Mouse (Mus musculus): ENCODE measurements around the gene Ammecr1.
A peak's percentile ranks its signal among the peaks of the same experiment; 100 is the strongest.

The Ammecr1 gene

DNA sequence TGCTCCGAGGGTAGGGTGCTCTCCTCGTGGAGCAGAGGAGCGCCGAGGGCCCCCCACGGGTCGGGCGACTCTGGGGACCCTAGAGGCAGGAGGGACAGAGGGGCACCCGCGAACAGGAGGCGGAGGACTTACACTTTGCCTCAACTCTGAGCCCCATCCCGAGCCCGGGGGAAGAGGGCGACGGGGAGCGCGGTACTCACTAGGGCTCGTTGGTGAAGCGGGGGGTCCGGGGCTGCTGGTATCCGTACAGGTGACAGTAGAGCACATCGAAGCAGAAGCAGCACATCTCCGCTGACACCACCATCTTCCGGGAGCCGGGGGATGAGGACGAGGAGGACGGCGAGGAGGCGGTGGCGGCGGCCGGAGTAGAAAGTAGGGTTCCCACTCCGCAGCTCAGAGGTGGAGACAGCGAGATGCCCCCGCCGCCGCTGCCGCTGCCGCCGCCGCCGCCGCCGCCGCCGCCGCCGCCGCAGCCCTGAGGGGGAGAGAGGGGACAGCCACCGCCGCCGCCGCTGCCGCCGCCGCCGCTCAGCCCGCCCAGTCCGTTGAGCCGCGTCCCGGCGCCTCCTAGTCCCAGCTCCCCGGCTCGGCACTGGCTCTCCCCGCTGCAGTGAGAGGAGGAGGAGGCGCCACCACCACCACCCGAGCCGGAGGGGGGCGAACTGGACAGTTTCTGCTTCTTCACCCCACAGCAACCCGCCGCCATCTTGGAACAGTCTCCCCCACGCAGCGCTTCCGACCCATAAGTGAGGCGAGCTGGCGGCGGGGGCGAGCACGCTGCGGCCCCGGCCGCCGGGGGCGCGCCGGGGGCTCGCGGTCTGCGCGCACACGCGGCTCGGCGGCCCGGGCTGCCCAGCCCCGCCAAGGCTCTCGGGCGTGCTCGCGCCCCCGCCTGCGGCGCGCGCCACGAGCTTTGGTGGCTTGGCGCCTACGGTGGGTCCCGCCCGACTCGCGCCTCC lies at the start of gene Ammecr1:
Ammecr1 (minus strand) TSS at position 721 of the 959 bp plus-strand sequence.
- peak; percentile 82 for DNase-seq (ENCODE audit: low read depth)

DNA sequence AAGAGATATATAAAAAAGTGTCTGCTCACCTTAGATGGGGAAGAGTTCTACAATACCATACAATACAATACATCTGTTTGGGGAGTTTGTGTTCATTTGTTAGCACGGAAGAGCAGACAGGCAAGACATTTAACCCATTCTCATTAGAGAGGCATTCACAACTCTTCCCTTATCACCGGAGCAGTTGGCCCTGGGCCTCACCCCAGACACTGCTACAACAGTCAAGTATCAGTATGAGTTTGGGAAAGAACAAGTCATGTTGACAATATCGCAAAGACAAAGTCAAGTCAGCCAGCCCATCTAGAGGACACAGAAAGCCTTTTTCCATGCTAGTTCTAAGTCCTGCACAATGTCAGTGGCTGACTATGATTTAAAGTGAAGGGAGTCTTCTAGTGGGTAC lies 47.6 kb upstream of the Ammecr1 start:
- no peak for DNase-seq (ENCODE audit: low read depth)

DNA sequence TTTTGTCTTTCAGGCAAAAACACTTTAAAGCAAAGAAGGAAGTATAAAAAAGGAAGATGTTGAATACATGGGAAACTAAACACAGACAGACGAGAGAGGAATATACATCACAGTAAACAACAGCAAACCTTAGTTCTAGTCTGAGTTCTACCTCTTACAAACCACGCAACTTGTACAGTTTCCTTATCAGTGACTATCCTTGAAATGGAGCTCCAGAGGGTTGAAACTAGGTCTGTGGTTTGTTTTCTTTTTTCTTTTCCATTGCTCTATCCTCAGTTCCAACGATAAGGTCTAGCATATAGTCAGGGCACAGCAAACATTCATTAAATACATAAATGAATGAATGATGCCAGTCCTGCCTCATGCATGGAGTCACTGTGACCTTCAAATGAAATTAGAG lies 45.8 kb upstream of the Ammecr1 start:
- no peak for DNase-seq (ENCODE audit: low read depth)

DNA sequence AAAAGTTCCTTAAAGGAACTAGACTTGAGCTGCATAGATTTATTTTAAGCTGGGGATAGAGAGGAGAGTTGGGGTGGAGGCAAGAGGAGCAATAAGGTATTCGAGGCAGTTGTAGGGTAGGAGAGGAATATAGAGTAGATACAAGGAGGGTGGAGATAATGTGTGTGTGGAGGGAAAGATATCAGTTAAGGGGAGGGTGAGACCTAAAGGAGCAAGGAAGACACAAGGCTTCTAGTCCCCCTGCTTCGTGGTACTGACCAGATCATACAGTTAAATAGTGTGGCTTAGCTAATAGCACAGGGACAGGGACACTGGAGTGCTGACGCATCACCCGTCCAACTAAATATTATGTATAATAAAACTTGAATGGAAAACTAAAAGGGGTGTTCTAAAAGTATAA lies 45.3 kb upstream of the Ammecr1 start:
- no peak for DNase-seq (ENCODE audit: low read depth)

DNA sequence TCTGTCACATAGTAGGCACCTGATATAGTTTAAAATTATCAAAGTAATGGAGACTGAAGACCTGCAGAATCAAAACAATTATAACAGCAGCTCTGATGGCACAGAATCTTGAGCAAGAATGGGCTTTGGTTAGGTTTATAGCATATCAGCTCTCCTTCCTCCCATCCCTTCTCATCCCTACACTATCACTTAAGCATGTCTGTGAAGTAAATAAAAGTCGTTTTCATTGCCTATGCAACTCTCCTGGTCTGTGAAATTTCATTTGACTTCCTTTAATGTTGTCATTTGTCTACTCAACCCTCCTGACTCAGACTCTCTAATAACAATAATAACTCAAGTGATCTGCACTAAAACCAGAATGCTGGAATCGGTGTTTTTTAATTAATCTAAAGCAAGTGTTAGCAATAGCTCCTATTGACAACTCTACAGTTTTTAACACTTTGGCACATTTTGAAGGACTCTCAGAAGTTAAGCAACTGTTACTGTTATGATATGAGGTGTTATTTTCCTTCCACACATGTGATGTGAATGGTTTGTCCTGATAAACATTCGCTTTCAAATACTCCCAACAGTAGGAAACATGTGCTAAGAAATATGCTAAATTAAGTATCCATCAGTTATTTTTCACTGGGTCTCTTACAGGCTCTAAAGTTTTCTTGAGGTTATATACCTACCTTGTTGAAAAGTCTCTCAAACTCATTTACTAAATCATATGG lies 37.8 kb upstream of the Ammecr1 start:
- DNase-seq (ENCODE audit: low read depth): no peak

DNA sequence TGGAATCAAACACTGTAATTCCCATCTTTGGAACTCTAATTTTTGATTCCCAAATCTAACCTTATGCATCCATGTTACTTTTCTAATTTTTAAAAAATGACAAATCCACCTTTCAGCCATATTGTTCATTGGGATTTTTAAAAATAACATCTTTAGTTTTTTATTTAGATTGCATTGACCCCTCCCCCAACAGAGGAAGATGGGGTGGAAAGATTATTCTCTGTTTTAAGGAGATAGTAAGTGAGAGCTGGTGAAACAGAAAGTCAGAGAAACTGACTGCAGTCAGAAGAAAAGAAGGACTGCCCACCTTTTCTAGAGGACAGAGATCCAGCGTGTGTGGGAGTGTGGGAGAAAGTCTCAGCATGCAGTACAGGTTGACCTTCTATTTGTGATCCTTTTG lies 30.7 kb upstream of the Ammecr1 start:
- DNase-seq (ENCODE audit: low read depth): no peak

DNA sequence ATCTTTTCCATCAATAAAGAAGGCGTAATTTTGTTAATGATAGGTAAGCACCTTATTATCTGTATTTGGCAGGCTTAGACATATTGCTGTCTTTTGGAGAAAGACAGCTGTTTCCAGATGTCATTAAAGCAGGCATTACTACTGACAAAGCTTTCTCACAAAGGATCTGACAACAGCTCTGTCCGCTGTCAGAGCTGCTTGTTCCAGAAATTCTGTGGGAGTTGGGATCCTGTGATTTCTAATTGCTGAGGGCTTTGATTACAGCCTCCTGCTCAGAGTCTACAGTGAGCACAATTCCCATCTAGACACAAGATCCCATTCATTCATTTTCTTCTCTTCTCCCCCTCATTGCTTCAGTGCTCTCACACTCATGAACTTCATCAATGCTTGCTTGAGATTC lies 28.0 kb upstream of the Ammecr1 start:
- DNase-seq (ENCODE audit: low read depth): no peak

DNA sequence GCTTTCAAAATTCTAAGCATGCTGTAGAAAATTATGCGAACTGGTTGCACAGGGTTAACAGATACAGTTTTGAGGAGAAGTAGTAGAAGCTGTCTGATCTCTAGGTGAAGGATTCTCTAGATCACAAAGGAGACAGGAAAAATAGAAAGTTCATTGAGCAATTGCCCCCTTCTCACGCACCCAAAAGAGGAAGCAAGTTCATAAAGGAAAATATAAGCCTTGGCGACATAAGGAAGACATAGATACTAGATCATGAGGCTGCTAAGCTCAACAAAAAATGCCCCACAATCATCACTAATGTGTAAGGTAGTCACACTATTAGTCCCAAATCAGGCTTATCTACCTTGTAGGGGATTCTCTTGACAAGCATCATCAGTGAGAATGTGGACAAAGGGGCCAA lies 17.6 kb upstream of the Ammecr1 start:
- DNase-seq (ENCODE audit: low read depth): no peak

DNA sequence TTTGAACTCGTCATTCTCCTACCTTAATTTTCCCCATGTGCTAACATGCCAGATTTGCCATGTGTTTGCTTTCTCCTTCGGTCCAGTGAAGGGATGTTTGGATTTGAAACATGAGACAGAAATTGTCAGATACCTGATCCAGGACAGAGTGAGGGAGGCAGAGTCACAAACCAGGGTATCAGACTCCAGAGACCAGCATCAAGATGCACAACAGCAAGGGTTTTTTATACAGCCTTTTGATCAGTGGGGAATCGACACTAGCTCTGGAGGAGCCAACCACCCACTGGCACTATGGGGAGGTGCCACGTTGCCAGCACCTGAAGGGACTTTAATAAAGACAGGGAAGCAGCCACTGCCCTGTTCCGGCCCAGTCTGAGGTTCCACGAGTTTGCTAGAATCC lies 17.1 kb upstream of the Ammecr1 start:
- no peak for DNase-seq (ENCODE audit: low read depth)

DNA sequence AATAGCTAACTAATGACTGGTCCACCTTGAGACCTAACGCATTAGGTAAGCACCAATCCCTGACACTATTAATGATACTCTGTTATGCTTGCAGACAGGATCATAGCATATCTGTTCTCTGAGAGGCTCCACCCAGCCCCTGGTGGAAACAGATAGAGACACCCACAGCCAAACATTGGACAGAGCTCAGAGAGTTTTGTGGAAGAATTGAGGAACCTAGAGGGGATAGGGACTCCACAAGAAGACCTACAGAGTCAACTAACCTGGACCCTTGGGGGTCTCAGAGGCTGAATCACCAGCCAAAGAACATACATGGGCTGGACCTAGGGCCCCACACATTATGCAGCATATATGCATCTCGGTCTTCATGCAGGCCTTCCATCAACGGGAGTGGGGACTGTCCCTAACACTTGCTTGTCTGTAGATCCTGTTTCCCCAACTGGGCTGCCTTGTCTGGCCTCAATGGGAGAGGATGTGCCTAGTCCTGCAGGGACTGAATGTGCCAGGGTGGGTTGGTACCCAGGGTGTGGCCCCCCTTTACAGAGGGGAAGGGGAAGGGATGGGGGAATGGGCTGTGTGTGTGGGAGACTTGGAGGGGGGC lies 15.1 kb upstream of the Ammecr1 start:
- no peak for DNase-seq (ENCODE audit: low read depth)

DNA sequence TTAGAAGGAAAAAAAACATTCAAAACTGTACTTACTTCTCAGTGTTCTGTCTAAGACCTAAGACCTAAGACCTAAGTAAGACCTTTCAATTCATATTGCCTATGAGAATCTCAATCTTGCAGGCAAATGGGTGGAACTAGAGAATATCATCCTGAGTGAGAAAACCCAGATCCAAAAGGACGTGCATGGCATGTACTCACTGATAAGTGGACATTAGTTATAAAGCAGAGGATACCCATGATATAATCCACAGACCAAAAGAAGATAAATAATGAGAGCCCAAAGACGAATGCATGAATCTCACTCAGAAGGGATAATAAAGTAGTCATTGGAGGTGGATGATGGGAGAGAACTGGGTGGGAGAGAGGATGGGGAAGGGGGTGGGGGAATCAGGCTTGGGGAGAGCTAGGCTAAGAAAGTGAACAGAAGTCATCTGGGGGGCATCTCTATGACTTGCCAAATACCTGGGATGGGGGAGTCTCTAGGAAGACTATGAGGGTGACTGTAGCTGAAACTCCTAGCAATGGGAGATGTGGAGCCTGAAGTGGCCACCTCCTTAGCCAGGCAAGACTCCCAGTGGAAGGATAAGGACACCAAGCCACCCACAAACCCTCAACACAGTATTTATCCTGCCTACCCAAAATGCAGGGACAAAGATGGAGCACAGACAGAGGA lies 14.5 kb upstream of the Ammecr1 start:
- no peak for DNase-seq (ENCODE audit: low read depth)

DNA sequence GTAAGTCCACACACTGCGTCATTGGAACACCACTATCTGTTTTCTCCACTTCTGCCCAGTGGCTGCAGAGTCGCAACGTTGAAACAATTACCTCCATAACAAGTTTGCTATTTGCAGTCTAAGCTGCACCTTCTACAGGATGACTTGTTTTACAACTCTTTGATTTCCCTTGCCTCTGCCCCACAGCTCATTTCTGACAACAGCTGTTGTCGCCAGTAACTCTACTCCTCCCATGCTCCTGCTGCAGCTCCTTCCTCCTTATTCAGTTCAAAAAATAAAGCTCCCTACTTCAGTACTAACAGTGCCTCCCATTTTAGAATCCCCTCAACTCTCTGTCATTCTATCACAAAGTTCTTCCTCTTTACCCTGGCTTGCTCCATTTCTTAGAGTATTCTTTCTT lies 12.7 kb upstream of the Ammecr1 start:
- DNase-seq (ENCODE audit: low read depth): no peak

DNA sequence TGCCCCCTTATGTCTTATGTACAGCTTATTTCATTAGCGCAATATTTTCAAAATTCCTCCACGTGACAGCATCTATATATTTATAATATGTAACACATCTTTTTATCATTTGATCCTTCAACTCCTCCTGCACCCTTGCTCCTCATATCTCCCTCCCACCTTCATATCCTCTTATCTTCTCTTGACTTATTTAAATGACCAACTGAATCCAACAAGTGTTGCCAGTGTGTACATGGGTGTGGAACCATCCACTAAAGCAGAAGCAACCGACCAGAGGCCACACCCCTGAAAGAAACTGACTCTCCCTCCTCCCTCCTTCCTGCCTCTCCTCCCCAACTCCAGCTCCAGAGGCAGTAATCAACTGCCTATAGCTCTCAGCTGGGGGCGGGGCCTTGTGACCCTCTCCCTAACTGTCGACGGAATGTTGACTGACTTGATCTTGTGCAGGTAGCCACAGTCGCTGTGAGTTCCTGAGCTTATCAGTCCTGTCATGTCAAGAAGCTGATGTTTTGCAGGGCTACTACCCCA lies 6.0 kb upstream of the Ammecr1 start:
- no peak for DNase-seq (ENCODE audit: low read depth)

DNA sequence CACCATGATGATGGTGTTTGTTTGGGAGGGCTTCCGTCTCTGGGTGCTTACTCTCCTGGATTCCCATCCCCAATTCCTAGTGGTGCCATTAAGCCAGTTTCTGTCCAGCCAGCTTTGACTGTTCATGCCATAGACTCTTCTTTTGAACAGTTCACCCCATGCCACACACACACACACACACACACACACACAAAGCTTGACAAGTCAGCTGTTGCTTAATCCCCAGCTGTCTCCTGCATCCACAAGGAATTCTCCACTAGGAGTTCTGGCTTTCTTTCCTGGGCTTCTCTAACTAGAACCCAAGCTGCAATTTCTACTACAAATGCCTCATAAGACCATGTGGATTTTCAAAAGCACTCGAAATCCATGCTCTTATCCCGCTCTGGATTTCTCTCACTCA lies 5.2 kb upstream of the Ammecr1 start:
- DNase-seq (ENCODE audit: low read depth): no peak

DNA sequence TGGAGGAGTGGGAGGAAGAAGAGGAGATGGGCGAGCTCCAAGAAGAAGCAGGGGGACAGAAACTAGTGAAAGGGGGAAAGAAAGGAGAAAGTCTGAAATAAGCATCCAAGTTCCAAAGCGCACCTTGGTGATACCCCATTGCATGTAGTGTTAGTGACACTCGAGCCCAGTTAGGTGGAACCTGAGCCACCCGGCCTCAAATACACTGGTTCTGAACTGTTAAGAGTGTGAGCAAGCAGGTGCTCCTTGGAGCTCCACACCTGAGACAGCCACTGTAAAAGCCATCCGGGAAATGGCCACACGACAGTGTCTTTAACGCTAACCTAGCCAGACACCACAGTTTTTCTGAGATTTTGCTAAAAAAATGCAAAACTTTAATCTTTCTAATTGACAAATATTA lies 539 bp upstream of the Ammecr1 start:
- no peak for DNase-seq (ENCODE audit: low read depth)

DNA sequence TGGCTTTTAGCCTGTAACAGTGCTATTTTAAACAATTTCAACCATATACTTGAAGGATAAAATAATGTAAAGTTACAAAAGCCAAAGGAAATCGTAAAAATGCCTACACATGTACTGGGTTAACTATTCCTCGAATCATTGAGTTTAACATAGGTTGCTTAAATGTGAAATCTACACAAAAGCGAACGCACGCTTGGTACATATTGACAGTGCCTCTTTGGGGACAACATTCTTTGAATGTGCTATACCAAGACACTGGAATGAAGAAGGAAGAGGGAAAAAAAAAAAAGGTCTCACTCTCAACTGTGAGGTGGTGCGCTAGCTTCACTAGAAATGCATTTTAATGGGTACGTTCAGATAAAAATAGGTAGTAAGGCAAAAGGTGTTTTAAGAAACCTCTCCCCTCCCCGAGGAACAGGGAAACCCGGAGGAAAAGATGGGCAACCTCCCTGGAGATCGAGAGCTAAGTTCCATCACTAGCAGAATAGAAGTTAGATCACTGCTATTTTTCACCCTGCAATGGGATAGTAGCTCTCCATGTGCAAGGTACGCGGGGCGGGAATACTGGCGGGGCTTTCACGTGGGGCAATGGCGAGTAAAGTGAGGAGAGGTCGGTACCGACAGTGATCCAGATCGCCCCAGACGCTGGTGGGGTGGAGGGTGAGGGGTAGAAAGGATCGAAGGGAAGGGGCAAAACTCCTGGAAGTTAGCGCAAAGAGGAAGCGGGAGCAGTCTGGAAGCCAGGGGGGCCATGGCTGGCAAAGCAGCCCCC lies 1.1 kb downstream of the Ammecr1 start:
- peak; percentile 16 for DNase-seq (ENCODE audit: low read depth)

DNA sequence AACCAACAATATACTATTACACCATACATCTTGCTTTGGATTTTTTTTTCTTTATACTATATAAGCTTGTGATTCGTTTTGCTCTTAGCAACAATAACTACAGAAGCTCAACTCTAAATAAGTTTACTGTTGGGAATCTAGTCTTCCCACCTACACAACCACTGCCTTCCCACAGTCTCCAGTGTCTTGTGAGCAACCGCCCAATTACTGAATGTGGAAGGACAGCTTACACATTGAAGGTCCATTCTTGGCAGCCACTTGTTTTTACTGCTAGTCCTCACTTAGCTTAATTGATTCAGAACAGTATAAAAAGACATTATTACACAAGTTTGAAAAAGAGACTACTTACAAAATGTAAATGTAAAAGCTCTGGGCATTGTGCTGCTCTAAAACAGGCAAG lies 6.1 kb downstream of the Ammecr1 start:
- no peak for DNase-seq (ENCODE audit: low read depth)

DNA sequence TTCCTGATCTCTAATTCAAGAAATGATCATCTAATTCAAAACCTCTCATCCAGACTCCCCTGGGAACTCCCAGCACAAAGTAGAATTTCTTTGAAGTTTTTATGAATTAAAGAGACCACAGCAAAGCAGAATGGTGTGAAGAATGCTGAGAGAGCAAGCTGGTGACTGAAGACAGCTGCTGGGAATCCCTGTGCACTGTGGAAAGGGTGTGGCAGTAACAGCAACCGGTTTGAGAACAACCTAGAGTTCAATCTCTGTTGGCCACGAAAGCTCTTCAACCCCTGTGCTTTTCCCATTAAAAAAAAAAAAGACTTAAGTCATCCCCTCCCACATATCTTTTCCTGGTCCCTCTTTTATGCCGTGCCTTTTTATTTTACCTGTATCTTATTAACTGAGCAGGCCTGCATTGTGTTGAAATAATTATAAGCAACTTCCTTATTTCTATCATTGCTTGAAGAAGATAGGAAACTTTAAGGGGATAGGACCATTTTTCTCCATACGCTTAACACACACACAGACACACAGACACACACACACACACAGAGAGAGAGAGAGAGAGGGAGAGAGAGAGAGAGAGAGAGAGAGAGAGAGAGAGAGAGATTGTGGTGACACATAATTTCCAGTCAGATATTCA lies 6.7 kb downstream of the Ammecr1 start:
- no peak for DNase-seq (ENCODE audit: low read depth)

DNA sequence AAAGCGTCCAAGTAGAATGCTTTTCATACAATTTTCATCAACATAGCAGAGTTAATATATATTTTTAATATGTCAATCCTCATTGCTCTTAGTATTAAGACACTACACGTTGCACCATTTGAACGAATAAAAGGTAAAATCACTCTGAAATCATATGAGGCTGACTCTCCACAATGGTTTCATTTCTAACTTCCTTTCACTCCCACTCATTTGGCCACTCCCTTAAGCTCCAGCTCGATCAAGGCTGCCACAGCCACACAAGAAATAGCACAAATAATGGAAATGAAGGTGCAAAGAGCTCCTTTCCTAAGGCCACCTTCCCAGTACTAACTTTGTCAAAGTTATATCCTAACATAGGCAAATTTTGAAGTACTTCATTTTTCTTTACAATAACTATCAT lies 38.1 kb downstream of the Ammecr1 start:
- peak; percentile 21 for DNase-seq (ENCODE audit: low read depth)

DNA sequence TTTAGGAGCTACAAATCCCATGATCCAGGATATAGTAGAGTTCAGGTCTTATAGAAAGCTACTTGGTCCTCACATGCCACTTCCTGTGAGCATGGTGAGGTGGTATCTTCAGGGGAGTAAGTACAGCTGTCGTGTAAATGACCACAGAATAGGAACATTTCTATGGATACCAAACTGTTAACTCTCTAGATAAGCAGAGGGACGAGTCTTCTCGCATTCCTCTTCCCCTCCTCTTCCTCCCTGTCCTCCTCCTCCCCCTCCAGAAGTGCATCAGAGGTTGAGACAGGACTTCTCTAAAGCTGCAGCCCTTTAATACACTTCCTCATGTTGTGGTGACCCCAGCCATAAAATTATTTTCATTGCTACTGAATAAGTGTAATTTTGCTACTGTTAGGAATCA lies 49.1 kb downstream of the Ammecr1 start:
- DNase-seq (ENCODE audit: low read depth): no peak

DNA sequence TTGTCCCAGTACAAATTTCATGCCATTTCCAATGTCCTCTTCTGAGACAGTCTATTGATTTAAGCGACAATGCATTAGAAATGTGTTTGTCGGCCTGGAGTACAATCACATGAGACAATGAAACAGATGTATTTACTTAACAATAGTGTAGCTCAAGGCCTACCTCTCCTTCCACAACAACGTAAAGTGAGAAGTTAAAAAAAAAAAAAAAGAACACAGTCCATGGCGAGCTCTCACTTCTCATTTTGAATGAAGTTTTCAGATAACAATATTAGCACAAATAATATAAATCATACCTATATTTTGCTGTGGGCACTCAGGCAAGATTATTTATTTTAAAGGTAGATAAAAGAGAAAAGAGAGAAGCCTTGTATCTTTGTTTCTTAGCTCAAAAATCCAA lies 49.8 kb downstream of the Ammecr1 start:
- no peak for DNase-seq (ENCODE audit: low read depth)
